Mouse (Mus musculus) cerebellum, adult 9-11 months (tissue): ENCODE results near the gene Ubr2.

Source experiments
- DNase-seq: peaks from one replicate; pipeline ENCODE4 v3.0.0; 2022

The Ubr2 gene

DNA sequence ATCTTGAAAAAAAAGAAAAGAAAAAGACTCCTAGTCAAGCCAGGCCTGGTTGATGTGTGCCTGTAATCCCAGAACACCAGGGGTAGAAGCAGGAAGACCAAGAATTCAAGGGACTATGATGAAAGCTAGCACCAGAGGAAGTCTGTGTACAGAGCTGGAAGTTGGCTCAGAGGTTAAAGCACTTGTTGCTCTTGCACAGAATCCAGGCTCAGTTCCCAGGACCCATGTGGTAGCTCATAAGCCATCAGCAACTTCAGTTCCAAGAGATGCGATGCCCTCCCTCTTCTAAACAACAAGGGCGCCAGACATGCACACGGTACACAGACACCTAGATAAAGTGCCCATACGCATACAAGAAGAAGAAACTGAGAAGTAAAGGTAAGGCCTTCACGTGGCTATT lies 8.0 kb downstream of the Ubr2 start:
- peak; percentile 27 for DNase-seq

DNA sequence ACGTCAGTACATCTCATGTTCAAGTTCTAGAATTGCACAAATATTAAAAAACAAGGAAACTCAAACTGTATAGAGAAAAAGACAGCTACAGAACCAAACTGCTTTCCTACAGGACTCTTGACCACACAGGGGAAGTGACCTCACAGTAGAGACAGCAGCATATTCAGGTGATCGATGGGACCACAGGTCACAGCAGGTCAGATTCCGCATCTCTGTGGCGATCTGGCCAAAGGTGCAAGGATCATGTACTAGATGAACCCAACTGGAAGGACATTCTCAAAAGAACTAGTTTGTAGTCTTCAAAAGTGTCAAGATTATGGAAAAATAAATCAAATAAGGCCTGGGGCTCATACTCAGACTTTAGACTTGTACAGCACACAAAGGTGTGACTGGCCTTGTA lies 11.5 kb downstream of the Ubr2 start:
- DNase-seq = no peak

DNA sequence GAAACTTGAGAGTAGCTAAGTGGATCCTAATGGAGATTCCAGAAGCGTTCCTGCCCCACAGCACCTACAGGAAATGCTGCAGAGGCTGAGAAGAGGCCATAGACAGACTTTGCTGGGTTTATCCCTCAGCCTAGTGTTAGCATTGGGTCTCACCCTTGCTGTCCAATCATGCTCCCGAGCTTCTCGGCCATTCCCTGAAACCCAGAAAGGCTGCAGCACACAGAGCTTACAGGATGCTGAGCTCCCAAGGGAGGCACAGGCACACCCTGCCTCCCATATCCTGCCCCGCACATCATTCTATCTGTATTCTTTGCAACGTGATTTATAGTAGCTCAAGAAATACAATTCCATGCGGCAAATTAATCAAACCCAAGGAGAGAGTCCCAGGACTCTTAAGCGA lies 13.9 kb downstream of the Ubr2 start:
- DNase-seq = no peak

DNA sequence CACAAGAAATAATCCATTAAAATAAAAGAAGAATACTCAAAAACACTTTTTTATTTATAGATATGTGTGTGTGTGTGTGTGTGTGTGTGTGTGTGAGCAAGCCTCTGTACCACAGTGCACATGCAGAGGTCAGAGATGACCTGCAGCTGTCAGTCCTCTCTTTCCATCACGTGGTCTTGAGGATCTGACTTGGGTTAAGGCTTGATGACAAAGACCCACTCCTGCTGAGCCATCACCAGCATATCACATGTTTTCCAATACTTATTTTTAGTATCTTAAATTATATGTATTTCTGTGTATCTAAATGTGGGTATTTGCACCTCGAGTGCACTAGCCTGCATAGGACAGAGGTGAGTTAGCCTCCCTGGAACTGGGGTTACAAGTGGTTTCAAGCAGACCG lies 14.7 kb downstream of the Ubr2 start:
- DNase-seq = no peak

DNA sequence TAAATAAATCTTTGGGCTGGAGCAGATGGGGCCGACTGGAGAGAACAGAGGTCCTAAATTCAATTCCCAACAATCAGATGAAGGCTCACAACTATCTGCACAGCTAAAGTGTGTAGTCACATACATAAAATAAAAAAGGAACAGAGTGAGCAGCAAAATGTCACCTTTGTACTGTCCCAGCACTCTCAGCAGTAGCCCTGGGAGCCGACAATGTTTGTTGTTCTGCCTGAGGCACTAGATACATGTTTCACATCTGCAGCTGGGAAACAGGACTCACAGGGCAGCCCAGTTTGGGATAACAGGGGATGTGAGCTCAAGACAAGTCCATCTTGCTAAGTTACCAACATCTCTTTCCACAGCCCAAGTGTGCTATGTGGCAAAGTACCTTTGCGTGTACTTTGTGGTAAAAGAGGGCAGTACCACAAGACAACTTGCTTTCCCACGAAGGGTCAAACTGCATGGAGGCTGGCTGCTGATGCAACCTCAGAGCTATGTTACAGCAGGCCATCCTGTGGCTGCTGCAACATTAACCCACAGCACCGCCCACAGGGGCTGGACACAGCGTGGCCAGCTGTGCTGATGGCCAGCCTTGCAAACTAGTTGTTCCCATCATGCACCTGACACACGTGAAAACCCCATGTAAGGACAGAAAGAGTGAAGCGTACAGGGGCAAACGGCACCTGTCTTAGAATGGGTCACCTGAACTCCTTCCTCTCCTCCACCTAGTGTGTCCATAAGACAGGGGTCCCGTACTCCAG lies 15.5 kb downstream of the Ubr2 start:
- no peak for DNase-seq

DNA sequence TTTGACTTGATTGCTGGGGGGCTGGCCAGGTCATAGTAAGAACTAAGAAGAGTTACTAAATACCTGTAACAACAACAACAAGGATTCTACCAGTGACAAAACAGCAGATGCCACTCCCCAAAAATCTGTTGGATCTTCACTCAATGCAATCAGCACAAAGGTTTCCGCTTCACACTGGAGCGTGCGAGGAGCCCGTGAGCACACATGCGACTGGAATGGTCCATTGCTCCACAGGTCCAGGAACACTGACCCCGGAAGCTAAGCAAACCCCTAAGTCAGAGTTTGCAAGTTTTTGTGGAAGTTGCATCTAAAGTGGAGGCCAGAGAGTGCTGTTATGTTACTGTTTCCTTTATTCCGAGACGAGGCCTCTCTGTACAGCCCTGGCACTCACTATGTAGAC lies 16.7 kb downstream of the Ubr2 start:
- no peak for DNase-seq

DNA sequence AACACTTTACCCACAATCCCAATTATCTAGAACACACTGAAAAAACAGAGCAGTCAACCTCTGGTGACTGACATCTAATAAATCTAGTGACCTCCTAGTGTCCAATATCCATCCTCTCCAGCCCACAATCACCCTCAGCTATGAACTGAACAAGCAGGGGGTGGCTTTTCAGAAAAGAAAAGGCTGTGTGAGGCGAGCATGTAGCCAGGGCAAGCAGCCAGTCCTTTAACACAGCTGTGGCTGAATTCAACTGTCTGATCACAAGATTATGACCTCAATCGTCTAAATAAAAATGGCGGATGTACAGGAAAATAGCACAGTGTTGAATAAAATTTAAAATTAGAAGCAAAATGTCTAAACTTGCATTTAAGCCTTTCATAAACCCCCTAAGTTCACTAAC lies 22.7 kb downstream of the Ubr2 start:
- DNase-seq = no peak

DNA sequence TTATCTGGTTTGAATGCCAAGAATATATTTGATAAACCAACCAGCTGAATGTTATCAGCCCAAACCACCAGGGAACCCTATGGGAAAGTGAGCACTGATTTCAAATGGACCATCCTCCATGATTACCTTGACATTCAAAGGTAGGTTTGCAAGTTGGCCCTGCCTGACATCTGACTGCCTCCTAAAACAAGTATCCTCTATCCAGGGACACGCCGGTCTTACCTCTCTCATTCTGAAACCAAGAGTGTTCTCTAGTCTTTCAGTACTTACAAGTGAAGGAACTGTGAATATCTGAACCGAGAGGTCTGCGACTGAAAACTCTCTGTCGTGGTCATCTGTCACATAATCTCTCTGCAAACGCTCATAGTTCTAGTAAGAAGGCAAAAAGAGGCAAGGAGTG lies 30.3 kb downstream of the Ubr2 start:
- no peak for DNase-seq

DNA sequence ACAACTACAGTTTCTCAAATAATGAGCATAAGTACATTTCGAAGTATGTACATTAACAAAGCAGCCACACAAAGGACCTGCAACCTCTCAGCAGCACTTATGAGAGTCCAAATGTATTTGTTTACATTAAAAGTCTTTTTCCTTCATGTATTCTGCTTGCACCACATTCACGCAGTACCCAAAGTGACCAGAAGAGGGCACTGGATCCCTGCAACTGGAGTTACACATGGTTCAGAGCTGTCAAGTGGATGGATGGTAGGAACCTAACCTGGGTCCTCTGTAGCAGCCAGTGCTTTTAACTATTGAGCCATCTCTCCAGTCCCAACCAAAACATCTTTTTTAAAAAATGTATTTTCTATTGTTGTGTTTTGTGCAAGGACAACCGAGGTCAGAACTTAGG lies 35.2 kb downstream of the Ubr2 start:
- DNase-seq = no peak

DNA sequence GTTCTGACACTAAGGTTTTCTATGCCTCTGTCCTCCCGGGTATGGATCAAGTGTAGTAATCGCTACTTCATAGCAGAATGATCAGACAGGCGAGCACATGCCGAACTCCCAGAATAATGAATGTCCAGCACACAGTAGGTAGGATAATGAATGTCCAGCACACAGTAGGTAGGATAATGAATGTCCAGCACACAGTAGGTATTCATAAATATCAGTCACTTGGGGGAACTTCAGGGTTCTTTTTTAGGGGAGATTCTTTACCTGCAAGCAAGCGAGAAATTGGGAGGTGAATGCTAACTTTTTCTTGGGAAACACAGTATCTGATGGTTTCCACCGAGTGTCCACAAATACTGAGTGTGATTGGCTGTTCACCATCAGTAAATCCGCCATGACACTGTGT lies 37.8 kb downstream of the Ubr2 start:
- DNase-seq = no peak

DNA sequence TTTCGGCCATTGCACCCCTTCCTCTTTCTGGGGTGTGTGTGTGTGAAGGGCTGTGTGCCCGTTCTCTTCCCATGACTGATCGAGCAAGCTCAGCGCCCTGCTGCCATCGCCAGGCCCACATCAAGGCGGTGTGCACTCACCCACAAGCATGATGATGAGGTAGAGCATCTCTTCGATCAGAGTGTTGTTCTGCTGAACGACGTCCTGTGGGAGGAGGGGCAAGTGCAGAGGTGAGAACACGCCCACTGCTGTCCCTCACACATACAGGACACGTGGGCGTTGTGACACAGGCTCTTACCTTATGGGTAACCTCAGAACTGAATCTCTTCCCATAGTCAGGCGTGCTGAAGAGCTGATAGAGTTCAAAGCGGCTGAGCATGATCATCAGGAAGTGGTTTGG lies 43.5 kb downstream of the Ubr2 start:
- no peak for DNase-seq

DNA sequence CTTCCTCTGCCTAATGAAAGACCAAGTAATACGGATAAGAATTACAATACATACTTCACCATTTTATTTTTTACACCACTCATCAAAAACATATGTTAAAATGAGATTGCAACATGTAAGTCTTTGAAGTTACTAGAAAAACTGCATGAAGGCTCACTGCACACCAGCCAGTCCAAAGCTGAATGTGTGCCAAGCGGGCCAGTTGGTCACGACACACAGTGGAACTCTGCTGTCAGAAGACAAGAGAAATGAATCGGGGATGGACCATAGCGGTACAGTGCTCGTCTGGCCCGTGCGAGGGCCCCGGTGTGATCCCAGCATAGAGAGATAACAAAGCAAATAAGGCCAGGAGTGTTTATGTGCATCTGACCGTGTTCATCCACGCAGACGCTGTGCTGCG lies 47.2 kb downstream of the Ubr2 start:
- DNase-seq = no peak

DNA sequence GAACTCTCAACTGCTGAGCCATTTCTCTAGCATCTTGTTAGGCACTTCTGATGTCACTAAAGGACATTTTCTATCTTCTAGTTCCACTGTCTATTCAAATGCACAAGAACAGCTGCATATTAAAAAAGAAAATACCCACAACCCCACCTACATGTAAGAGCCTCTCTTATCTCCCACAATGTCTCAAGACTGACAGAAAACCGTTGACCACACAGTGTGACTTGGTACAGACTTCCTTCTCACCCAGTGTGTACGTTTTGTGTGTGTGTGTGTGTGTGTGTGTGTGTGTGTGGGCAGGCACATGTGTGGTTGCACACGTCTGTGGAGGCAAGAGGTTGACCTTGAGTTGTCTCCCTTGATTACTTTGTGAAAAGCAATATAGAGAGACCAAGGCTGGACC lies 48.2 kb downstream of the Ubr2 start:
- DNase-seq = no peak

DNA sequence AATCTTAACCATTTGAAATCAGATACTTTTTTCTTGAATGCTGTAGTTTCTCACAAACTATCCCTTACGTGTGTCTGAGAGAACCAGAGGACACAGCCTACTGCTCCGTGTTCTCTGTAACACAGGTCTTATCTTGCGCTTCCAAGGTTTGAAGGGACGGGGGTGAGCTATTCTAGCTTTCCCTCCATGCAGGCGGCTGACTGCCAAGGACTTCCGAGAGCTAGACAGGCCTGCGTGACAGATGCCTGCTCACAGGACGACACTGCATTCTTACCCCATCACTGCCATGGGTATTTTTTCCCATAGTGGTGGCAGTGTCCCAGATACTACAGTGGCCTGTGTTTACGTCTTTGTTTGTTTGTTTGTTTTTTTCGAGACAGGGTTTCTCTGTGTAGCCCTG lies 50.1 kb downstream of the Ubr2 start:
- DNase-seq = no peak

DNA sequence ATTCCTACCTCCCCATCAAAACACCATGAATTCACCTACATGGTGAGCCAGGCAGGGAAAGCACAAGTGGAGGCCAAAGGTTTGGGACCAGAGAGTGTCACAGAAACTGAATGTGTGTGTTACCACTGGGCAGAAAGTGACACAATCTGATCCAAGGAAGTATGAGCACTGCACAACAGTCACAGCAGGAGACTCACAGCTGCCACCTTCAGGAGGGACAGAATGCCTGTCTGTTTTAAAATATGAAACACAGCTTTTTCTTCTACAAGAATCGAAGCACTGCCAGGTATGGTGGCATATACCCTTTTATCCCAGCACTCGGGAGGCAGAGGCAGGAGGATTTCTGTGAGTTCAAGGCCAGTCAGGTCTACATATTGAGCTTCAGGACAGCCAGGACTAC lies 52.3 kb downstream of the Ubr2 start:
- no peak for DNase-seq

DNA sequence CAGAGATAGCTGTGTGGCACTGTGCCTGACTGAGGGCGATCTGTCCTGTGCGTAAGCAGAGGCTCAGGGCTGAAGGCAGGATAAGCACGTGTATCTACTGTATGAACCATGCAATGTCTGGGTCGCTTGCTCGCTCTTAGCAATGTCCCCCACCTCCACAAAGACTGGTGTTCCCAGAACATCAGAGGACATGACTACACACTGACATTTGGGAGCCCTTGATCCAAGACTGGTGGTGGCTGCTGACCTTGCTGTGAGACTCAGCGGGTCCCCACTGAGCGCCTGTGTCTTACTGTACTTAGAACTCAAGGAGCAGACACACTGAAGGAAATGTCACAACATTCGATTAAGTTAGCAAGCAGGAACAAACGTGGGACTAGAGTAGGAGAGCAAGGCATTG lies 64.1 kb downstream of the Ubr2 start:
- DNase-seq = no peak

DNA sequence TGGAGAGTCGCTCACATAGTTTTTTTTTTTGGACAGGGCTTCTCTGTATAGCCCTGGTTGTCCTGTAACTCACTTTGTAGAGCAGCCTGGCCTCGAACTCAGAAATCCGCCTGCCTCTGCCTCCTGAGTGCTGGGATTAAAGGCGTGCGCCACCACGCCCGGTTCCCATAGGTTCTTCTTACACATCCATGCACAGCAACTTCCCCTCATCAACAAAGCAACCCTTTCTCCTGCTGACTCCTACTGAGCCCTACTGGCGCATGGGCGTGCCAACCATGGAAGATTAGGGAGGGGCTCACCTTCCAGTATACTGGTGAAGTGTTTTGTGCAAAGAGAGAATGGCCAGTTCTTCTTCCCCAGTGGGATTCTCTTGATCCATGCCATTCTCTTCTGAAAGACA lies 67.9 kb downstream of the Ubr2 start:
- no peak for DNase-seq

DNA sequence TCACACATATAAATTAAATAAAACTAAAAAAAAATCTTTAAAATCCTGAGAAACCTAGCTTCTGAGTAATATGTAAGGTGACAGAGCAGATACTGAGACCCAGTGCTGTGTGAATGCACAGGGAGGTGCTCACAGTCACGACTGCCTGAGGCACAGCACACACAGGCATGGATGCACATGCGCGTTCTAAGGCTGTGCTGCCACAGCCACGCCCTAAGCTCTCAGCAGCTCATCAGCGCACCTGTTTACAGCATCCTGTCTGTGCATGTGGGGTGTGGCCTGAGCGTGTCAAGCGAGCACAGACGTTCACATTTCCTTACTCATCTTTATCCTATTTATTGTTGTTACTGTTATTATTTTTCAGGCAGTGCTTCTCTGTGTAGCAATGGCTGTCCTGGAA lies 69.9 kb downstream of the Ubr2 start:
- DNase-seq = no peak

DNA sequence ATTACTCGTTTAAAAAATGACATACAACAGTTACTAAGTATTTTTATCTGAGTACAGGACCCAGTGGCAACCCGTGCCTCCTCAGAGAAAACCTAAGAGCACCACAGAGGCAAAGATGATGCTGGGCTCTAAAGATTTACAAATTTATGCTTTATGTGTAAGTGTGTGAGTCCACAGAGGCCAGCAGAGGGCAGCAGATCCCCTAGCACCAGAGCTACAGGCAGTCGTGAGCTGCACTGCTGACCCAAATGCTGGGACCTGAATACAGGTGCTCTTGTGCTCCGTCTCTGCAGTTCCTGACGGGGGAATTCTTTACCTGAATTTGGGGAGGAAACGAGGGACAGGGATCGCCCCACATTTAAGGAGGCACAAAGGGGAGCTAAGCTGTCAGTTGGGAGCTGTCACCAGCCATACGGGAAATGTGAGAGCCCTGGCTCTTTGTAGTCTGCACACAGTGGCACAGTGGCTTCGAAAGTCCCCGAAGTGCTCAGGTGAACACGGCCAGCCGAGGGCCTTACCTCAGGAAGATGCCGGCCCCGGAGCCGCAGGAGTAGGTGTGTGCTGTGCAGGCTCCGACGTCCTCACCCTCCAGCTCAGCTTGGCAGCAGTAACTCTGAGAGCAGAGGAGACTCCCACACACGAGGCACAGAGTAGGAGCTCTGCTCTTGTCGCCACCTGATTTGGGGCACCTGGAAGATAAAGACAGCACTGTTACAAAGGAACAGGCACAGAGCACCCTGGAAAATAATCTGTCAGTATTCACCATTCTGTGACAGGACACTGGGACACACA lies 76.6 kb downstream of the Ubr2 start:
- DNase-seq = peak; percentile 29

DNA sequence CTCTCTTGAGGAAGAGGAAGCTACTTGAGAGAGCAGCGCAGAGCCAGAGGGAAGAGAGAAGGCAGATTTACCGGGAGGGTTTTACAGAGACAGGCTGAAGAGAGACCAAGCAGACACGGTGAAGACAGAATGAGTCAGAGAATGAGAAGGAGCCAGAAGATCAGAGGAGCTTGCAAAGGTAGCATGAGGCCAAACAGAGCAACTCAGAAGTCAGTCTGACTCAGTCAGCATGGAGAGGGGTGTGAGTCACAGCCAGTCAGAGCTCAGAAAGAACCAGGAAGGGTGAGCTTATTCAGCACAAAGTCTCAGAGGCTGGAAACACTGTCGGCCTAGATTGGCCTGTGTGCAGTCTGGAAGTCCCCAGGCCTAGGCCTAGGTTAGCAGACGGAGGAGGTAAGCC lies 77.4 kb downstream of the Ubr2 start:
- no peak for DNase-seq

DNA sequence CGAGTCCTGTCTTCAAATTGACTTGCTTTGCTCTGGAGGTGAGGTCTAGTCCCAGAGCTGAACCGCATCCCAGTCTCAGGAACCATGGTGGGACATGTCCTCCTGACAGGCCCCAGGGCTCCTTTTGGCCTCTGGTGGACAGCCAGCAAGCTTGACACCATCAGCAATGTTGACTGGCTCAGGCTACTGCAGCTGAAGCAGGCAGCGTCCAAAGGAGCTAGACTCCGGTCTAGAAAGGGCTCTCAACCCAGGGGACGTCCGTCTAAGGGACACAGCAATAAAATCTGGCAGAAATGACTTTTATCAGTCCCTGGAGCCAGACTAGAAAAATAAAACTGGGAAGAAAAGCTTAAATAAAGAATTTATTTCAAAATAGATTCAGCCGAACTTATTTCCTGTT lies 80.5 kb downstream of the Ubr2 start:
- DNase-seq = no peak

DNA sequence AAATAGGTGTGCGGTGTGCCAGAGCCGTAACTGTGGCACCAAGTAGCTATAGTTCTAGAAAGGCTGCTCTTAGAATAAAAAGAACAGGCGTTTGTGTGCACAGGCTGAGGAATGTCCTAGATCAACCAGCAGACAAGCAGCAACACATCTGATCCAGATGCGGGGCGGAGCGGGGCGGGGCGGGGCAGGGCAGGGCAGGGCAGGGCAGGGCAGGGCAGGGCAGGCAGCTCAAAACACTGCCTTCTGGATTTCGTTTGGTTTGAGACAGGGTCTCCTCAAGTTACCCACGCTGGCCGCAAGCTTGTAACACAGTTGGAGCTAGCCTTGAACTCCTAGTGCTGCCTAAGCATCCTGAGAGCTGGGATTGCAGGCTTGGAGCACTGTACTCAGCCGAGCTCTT lies 81.1 kb downstream of the Ubr2 start:
- no peak for DNase-seq

DNA sequence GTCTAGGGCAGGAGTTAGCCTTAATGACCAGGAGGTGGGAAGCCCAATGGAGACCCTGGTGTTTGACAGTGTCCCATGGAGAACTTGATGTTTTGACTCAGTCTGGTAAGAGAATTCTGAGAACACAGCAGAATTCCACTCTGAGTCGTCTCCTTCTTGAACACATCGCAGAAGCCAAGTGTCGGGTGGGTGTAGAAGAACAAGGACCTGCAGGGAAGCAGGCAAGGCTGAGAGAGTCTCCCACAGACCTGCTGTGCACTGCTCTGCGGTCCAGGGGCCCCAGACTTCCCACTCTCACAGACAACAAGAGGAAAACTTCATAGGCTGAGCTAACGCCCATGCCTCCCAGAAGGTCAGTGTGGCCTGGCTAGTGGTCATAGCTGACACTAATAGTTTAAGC lies 82.6 kb downstream of the Ubr2 start:
- DNase-seq = no peak

DNA sequence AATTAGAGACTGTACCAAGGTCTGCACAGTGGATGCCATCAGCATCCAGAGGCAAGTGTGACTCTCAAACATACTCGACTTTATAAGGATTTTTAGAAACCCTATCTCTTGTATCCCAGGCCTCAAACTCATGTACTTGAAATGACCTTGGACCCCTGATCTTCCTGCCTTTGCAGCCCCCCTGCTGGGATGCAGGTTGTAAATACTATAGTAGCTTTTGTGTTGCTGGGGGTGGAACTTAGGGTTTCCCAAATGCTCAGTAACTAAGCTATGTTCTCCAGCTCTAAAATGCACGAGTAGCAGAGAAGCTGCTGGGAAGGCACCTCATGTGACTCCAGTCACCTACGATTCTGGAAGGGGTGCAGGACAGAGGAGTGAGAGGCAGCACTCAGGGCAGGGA lies 83.4 kb downstream of the Ubr2 start:
- no peak for DNase-seq

DNA sequence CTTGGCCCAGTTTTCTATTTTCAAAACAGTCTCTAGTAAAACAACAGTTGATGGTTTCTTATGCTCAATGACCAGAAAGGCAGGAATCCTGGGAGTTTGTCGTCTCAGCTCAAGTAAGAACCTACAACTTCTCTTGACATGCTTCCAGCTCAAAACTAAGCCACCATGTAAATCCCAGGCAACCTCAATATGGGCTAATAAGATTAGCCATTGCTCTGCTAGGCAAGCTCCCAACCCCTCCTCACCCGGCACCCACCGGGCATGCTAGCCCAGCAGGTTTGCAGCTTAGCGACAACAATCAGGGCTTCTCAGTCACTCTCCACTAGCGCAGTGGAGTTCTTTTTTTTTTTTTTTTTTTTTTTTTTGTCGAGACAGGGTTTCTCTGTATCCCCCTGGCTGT lies 84.2 kb downstream of the Ubr2 start:
- no peak for DNase-seq
